Mouse (Mus musculus): ENCODE results near the gene Itih3. TPM values are rescaled to one million over a fixed set of nuclear protein-coding genes. Genes with fewer than 3 reads are reported as not detected.

The Itih3 gene
- 0.40 and 0.58 TPM in 2 replicates for polyA plus RNA-seq (2015; fragmentation: Nextera tagmentation; extraction: Ambion mirVana)

DNA sequence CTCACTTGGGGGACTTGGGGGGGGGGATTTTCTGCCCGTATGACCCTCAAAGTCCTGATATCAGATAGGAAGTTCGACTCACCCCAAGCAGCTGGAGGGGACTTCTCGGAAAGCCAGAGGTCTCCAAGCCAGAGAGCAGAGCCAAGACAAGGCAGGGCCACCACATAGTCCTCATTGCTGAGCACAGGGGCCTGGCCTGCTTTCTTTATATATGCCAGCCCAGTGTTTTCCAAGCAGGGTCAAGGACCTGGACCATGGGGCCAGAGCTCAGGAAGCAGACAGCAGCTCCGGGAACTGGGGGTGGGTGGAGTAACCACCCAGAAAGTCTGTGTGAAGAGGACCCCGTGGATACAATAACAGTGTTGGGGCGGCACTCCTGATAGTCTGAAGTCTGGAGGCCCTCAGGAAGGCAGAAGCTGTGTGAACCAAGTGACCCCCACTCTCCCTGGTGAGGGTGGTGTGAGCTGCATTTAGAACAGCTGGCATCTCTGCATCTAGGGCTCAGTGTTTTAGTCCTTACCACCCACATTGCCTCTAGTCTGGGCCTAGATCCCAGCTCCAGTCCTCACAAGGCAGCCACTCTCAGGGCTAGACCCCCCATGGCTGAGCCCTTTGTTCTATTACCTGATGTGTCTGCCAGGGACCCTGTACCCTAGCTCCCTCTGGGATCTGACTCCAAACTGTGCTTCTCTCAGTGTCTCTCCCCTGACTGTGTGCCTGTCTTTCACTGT lies at the start of gene Itih3:
Itih3 (minus strand) TSS at position 386 of the 731 bp plus-strand sequence.
- Histone ChIP-seq H3K36me3 (ENCODE audit: control insufficient read depth, insufficient read depth) (no peaks in the 10 kb centered on the region), H3K9ac (replicated peaks; ENCODE audit: low read depth, low read length) (no peak within 1 kb of the TSS), H3K27ac (ENCODE audit: low read length) (no peak within 1 kb of the TSS), H3K27me3 (replicated peaks; ENCODE audit: control insufficient read depth, insufficient read depth, low read length) (no peaks in the 10 kb centered on the region), H3K9me3 (ENCODE audit: control insufficient read depth, low read length) (no peaks in the 10 kb centered on the region), H3K4me2 (ENCODE audit: low read length) (no peak within 1 kb of the TSS), H3K4me1 (replicated peaks; ENCODE audit: control insufficient read depth, insufficient read depth, low read length) (peaks cover 3% of the 10 kb centered on the region; the same call in 1 of the 2 replicates), H3K4me3 (replicated peaks; ENCODE audit: low read length) (no peak within 1 kb of the TSS)
- WGBS = 69% methylated on average over 6 of the region's 6 CpGs
- ATAC-seq = 0 out of 2 replicates have a peak, but pooled peaks have one; percentile 12

- Histone ChIP-seq H3K4me1 (replicated peaks; ENCODE audit: control insufficient read depth, insufficient read depth, low read length) (no peaks in the 10 kb centered on the region), H3K4me2 (ENCODE audit: low read length) (no peak overlapping the region), H3K9me3 (ENCODE audit: control insufficient read depth, low read length) (no peaks in the 10 kb centered on the region), H3K27ac (ENCODE audit: low read length) (no peak overlapping the region), H3K27me3 (replicated peaks; ENCODE audit: control insufficient read depth, insufficient read depth, low read length) (no peaks in the 10 kb centered on the region), H3K9ac (replicated peaks; ENCODE audit: low read depth, low read length) (no peak overlapping the region), H3K4me3 (replicated peaks; ENCODE audit: low read length) (no peak overlapping the region), H3K36me3 (ENCODE audit: control insufficient read depth, insufficient read depth) (peaks cover 2% of the 10 kb centered on the region; the same call in 1 of the 2 replicates)
- ATAC-seq = no peak
- 97% methylated on average over 1 of the region's 1 CpGs for WGBS
Measured at GRCm38 (mm10) chr14:30960366-30960765, 36.8 kb upstream of the Itih3 start.

DNA sequence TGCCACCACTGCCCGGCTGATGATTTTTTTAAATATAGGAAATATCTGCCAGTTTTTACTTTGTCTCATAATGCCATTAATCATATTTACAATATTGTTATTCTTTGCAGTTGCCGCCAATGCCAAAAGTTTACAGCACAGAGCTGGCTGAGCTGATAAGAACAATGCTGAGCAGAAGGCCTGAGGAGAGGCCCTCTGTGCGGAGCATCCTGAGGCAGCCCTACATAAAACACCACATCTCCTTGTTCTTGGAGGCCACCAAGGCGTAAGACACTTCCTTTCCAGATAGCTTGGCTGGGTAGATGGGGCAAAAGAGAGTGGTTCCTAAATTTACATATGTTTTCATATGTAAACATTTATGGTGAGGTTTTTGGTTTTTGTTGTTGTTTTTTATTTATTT lies 35.5 kb upstream of the Itih3 start:
- H3K27ac ChIP-seq (ENCODE audit: low read length) = no peak overlapping the region
- no peak overlapping the region for H3K4me3 ChIP-seq (replicated peaks; ENCODE audit: low read length)
- H3K36me3 ChIP-seq (ENCODE audit: control insufficient read depth, insufficient read depth) = peaks cover 2% of the 10 kb centered on the region; the same call in 1 of the 2 replicates
- H3K27me3 ChIP-seq (replicated peaks; ENCODE audit: control insufficient read depth, insufficient read depth, low read length) = no peaks in the 10 kb centered on the region
- H3K4me1 ChIP-seq (replicated peaks; ENCODE audit: control insufficient read depth, insufficient read depth, low read length) = no peaks in the 10 kb centered on the region
- no peak overlapping the region for H3K9ac ChIP-seq (replicated peaks; ENCODE audit: low read depth, low read length)
- H3K9me3 ChIP-seq (ENCODE audit: control insufficient read depth, low read length) = no peaks in the 10 kb centered on the region
- WGBS = 94% methylated on average over 4 of the region's 4 CpGs
- H3K4me2 ChIP-seq (ENCODE audit: low read length) = no peak overlapping the region
- no peak for ATAC-seq

- no peaks in the 10 kb centered on the region for H3K9me3 ChIP-seq (ENCODE audit: control insufficient read depth, low read length)
- H3K4me3 ChIP-seq (replicated peaks; ENCODE audit: low read length) = no peak overlapping the region
- no peaks in the 10 kb centered on the region for H3K27me3 ChIP-seq (replicated peaks; ENCODE audit: control insufficient read depth, insufficient read depth, low read length)
- no peak overlapping the region for H3K27ac ChIP-seq (ENCODE audit: low read length)
- WGBS = 84% methylated on average over 2 of the region's 2 CpGs
- no peaks in the 10 kb centered on the region for H3K4me1 ChIP-seq (replicated peaks; ENCODE audit: control insufficient read depth, insufficient read depth, low read length)
- H3K36me3 ChIP-seq (ENCODE audit: control insufficient read depth, insufficient read depth) = peaks cover 2% of the 10 kb centered on the region; the same call in 1 of the 2 replicates
- H3K4me2 ChIP-seq (ENCODE audit: low read length) = no peak overlapping the region
- no peak overlapping the region for H3K9ac ChIP-seq (replicated peaks; ENCODE audit: low read depth, low read length)
- ATAC-seq = no peak
Measured at GRCm38 (mm10) chr14:30958517-30958916, 35.0 kb upstream of the Itih3 start.

DNA sequence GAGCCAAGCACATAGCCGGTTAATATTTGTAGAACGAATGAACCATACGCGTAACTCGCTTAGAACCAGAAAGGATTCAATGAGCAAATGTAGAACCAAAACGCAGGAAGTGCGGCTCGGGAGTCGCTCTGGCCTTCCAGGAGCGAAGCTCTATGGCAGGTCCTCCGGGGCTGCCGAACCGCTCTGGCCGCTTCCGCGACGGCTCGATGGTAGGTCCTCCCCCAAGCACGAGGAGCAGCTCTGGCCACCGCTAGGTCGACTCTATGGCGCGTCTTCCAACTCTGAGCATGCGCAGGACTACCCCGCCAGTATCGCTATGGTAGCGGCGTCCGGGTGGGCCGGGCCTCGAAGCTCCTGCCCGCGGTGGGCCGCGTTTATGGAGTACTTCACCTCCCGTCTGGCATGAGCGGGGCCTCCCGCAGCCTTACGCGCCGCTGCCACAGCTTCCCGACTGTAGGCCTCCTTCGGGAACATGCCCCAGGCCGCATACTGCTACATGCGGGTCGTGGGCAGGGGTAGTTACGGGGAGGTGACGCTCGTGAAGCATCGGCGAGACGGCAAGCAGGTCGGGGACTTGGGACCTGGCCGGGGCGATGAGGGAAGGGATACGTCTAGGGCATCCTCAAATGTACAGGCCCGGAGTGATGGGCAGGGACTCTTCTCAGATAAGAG lies 27.7 kb upstream of the Itih3 start, which contains the start of gene Nek4:
Nek4 (plus strand) TSS at position 224 of the 672 bp plus-strand sequence.
- H3K27ac ChIP-seq (ENCODE audit: low read length) = peak within 1 kb of the TSS; percentile 73
- WGBS = under 1% methylated on average over 57 of the region's 57 CpGs
- H3K36me3 ChIP-seq (ENCODE audit: control insufficient read depth, insufficient read depth) = no peaks in the 10 kb centered on the region
- H3K27me3 ChIP-seq (replicated peaks; ENCODE audit: control insufficient read depth, insufficient read depth, low read length) = no peaks in the 10 kb centered on the region
- H3K4me1 ChIP-seq (replicated peaks; ENCODE audit: control insufficient read depth, insufficient read depth, low read length) = peaks cover 10% of the 10 kb centered on the region
- H3K4me2 ChIP-seq (ENCODE audit: low read length) = peak within 1 kb of the TSS; percentile 68
- H3K9me3 ChIP-seq (ENCODE audit: control insufficient read depth, low read length) = no peaks in the 10 kb centered on the region
- peak within 1 kb of the TSS; percentile 84 for H3K9ac ChIP-seq (replicated peaks; ENCODE audit: low read depth, low read length)
- peak within 1 kb of the TSS; percentile 94 for H3K4me3 ChIP-seq (replicated peaks; ENCODE audit: low read length)
- ATAC-seq = peak; percentile 100

DNA sequence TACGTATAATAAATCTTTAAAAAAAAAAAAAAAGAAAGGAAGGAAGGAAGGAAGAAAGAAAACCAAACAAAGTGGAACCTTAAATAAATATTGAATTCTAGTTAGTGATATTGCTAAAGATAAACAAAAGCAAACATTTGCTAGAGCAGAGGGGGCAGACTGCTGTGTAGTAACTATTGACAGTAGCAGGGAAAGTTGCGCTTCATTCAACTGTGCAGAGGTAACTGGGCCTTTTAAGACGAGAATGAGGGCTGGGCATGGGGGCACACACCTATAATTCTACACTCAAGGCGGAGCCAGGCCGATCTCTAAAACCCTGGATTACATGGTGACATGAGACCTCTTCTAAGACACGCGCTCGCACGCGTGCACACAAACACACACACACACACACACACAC lies 26.4 kb upstream of the Itih3 start:
- ATAC-seq = no peak

GRCm38 (mm10) chr14:30944745-30945144 lies 21.2 kb upstream of the Itih3 start:
- no peak overlapping the region for H3K9ac ChIP-seq (replicated peaks; ENCODE audit: low read depth, low read length)
- no peaks in the 10 kb centered on the region for H3K36me3 ChIP-seq (ENCODE audit: control insufficient read depth, insufficient read depth)
- no peak overlapping the region for H3K4me3 ChIP-seq (replicated peaks; ENCODE audit: low read length)
- H3K4me2 ChIP-seq (ENCODE audit: low read length) = no peak overlapping the region
- ATAC-seq = no peak
- H3K4me1 ChIP-seq (replicated peaks; ENCODE audit: control insufficient read depth, insufficient read depth, low read length) = no peaks in the 10 kb centered on the region
- no peaks in the 10 kb centered on the region for H3K9me3 ChIP-seq (ENCODE audit: control insufficient read depth, low read length)
- H3K27me3 ChIP-seq (replicated peaks; ENCODE audit: control insufficient read depth, insufficient read depth, low read length) = 0 out of 2 replicates have a peak, but pooled peaks cover 2% of the 10 kb centered on the region
- WGBS = 83% methylated on average over 2 of the region's 2 CpGs
- no peak overlapping the region for H3K27ac ChIP-seq (ENCODE audit: low read length)

More for the DNA sequence above, 26.4 kb upstream of the Itih3 start:
- no peak overlapping the region for H3K27ac ChIP-seq (ENCODE audit: low read length)
- H3K9me3 ChIP-seq (ENCODE audit: control insufficient read depth, low read length) = no peaks in the 10 kb centered on the region
- H3K4me2 ChIP-seq (ENCODE audit: low read length) = no peak overlapping the region
- H3K27me3 ChIP-seq (replicated peaks; ENCODE audit: control insufficient read depth, insufficient read depth, low read length) = no peaks in the 10 kb centered on the region
- H3K36me3 ChIP-seq (ENCODE audit: control insufficient read depth, insufficient read depth) = no peaks in the 10 kb centered on the region
- no peak overlapping the region for H3K9ac ChIP-seq (replicated peaks; ENCODE audit: low read depth, low read length)
- 96% methylated on average over 10 of the region's 10 CpGs for WGBS
- no peak overlapping the region for H3K4me3 ChIP-seq (replicated peaks; ENCODE audit: low read length)
- peaks cover 10% of the 10 kb centered on the region for H3K4me1 ChIP-seq (replicated peaks; ENCODE audit: control insufficient read depth, insufficient read depth, low read length)

DNA sequence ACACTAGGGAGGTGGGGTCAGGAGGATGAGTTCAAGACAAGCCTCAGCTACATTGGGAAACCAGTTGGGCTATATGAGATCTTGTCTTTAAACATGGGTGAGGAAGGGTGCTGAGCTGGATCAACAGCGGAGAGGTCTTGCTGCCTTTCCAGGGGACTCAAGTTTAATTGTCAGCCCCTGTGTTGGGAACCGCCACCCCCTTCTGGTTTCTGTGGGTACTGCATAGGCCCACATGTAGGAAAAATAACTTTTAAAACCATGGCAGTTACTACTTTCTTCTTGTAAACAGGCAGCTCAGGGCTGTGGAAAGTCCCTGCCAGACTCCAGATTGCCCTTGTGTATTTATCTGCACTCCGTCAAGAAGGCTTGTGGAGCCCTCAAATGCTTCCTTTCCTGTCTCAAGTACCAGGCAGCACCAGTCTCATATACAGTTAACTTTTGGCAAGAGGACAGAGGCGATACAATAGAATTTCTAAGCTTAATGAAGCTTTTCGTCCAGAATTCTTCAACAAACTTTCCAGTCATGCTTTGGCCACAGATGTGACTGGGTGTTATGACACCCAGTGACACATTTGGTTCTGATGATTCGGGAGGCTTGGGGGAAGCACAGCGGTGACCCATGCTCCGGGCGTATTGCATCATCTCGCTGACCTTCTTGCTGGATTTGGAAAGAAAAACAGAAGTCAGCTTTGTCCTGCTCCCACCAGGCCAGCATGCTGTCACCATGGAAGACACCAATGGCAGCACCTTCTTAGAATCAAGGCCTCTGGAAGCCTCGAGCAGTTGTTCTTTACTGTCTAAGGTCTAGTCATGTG lies 20.5 kb upstream of the Itih3 start:
- Histone ChIP-seq H3K36me3 (ENCODE audit: control insufficient read depth, insufficient read depth) (no peaks in the 10 kb centered on the region), H3K9me3 (ENCODE audit: control insufficient read depth, low read length) (no peaks in the 10 kb centered on the region), H3K4me2 (ENCODE audit: low read length) (no peak overlapping the region), H3K4me1 (replicated peaks; ENCODE audit: control insufficient read depth, insufficient read depth, low read length) (no peaks in the 10 kb centered on the region), H3K9ac (replicated peaks; ENCODE audit: low read depth, low read length) (no peak overlapping the region), H3K4me3 (replicated peaks; ENCODE audit: low read length) (no peak overlapping the region), H3K27me3 (replicated peaks; ENCODE audit: control insufficient read depth, insufficient read depth, low read length) (0 out of 2 replicates have a peak, but pooled peaks cover 2% of the 10 kb centered on the region), H3K27ac (ENCODE audit: low read length) (no peak overlapping the region)
- 69% methylated on average over 11 of the region's 11 CpGs for WGBS
- ATAC-seq = no peak

- WGBS = 91% methylated on average over 7 of the region's 7 CpGs
- no peaks in the 10 kb centered on the region for H3K4me1 ChIP-seq (replicated peaks; ENCODE audit: control insufficient read depth, insufficient read depth, low read length)
- no peaks in the 10 kb centered on the region for H3K36me3 ChIP-seq (ENCODE audit: control insufficient read depth, insufficient read depth)
- H3K27me3 ChIP-seq (replicated peaks; ENCODE audit: control insufficient read depth, insufficient read depth, low read length) = 0 out of 2 replicates have a peak, but pooled peaks cover 2% of the 10 kb centered on the region
- H3K4me3 ChIP-seq (replicated peaks; ENCODE audit: low read length) = no peak within 1 kb of the TSS
- no peak for ATAC-seq
- H3K4me2 ChIP-seq (ENCODE audit: low read length) = no peak within 1 kb of the TSS
- H3K9ac ChIP-seq (replicated peaks; ENCODE audit: low read depth, low read length) = no peak within 1 kb of the TSS
- H3K9me3 ChIP-seq (ENCODE audit: control insufficient read depth, low read length) = no peaks in the 10 kb centered on the region
- H3K27ac ChIP-seq (ENCODE audit: low read length) = no peak within 1 kb of the TSS
Measured at GRCm38 (mm10) chr14:30943038-30943437, 19.5 kb upstream of the Itih3 start, which contains the start of gene Itih1. Gene Itih1 (minus strand): TSS chr14:30943289.
